Mouse (Mus musculus) midbrain, embryonic 16.5 days (tissue): ENCODE results near the gene Pnp2. TPM values are rescaled to one million over a fixed set of nuclear protein-coding genes. Genes with fewer than 3 reads are reported as not detected.
"Not testable (repeated sequence)": the region's sequence is repeated elsewhere in the genome, so short reads cannot be mapped to it uniquely, and the experiment has no call there.

Experiments used
- ATAC-seq: fragments of 200-750 bp; cut with Nextera tagmentation; 2 replicates; pipeline ENCODE4 v1.8.0; 2017; ENCODE audit warnings: moderate TSS enrichment
- H3K27ac ChIP-seq: fragments of 300-500 bp; sonication (generic); 2 replicates; pipeline ENCODE4 v1.5.1; 2014; ENCODE audit warnings: mild to moderate bottlenecking, low read length, mixed read lengths
- H3K27me3 ChIP-seq: fragments of 300-500 bp; sonication (generic); 2 replicates; pipeline ENCODE4 v1.6.1; 2014; ENCODE audit warnings: low read depth, low read length, mixed read lengths; ENCODE audit not compliant: control insufficient read depth, insufficient read depth
- H3K36me3 ChIP-seq: fragments of 300-500 bp; sonication (generic); 2 replicates; pipeline ENCODE4 v1.6.1; 2014; ENCODE audit warnings: mild to moderate bottlenecking, low read length, moderate library complexity, mixed read lengths; ENCODE audit not compliant: control insufficient read depth, insufficient read depth
- H3K4me1 ChIP-seq: fragments of 300-500 bp; sonication (generic); 2 replicates; pipeline ENCODE4 v1.6.1; 2014; ENCODE audit warnings: mild to moderate bottlenecking, low read length, mixed read lengths; ENCODE audit not compliant: control insufficient read depth, insufficient read depth
- H3K4me2 ChIP-seq: fragments of 300-500 bp; sonication (generic); 2 replicates; pipeline ENCODE4 v1.6.1; 2014; ENCODE audit warnings: mild to moderate bottlenecking, low read length, mixed read lengths
- H3K4me3 ChIP-seq: fragments of 300-500 bp; sonication (generic); 2 replicates; pipeline ENCODE4 v1.5.1; 2014; ENCODE audit warnings: low read depth, mild to moderate bottlenecking, low read length, moderate library complexity, mixed read lengths
- H3K9ac ChIP-seq: fragments of 300-500 bp; sonication (generic); 2 replicates; pipeline ENCODE4 v1.6.1; 2014; ENCODE audit warnings: low read depth, low read length, mixed read lengths
- H3K9me3 ChIP-seq: fragments of 300-500 bp; sonication (generic); replicated peaks from 2 replicates; pipeline ENCODE4 v1.6.1; 2014; ENCODE audit warnings: mild to moderate bottlenecking, low read length, mixed read lengths; ENCODE audit not compliant: control insufficient read depth, poor library complexity, severe bottlenecking
- WGBS: fragments of 180-500 bp; shearing (Covaris S2); extraction: QIAGEN DNeasy Blood & Tissue Kit; methylation state at CpG from one replicate; pipeline ENCODE4 v1.1.7; 2014; 5-methylcytosine and 5-hydroxymethylcytosine counted together
- polyA plus RNA-seq: library from polyadenylated mRNA; unstranded; fragments of >200 nt; fragmentation: Nextera tagmentation; extraction: Ambion mirVana; gene quantifications from 2 replicates; pipeline ENCODE4 v1.2.1, GENCODE M21; 2015

Gene Pnp2
- polyA plus RNA-seq, 1 experiment from 2014 or later: 1.1 TPM

DNA sequence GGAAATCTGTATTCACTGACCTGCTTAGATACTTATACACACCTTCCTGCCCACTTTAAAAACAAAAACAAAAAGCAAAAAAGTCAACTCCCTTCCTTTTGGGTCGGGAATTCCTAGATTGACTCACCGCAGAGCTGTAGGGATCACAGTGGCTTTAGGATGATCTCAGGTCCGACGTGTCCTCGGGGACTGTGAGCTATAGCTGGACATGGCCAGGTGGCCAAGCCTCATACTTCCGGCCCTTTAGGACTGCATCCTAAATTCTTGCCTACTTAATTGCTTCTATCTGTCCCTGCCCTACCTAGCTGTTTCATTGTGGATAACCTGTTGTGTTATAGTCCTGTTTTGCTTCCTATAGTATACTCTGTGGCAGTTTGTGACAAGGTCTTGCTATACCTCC is 10.7 kb upstream of the Pnp2 start:
- peak overlapping the region; percentile 43 for H3K4me3 ChIP-seq
- WGBS: 9% methylated on average over 6 of the region's 6 CpGs
- peak overlapping the region; percentile 69 for H3K9ac ChIP-seq
- peak overlapping the region; percentile 85 for H3K27ac ChIP-seq
- peak overlapping the region; percentile 75 for H3K4me2 ChIP-seq
- not testable (repeated sequence) for H3K9me3 ChIP-seq, H3K4me1 ChIP-seq, H3K27me3 ChIP-seq, H3K36me3 ChIP-seq
- peak; percentile 23; the same call in 1 of the 2 replicates for ATAC-seq

DNA sequence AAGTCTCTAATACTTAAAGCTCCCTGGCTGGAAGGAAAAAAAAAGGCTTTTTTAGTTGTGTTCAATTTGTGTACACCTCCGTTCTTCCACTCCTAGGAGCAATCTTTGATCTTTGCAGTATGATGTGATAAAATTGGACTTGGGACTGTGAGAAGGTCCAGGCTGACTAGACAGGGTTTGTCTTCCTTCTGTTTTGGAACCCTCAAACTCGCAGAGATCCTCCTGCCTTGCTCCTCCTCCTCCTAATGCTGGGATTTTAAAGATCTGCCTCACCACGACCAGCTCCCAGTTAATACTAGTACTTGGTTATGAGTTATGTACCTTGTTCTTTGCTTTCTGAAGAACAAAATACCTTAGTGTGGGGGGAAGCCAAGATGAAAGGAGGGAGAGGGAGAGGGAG is 10.3 kb upstream of the Pnp2 start:
- not testable (repeated sequence) for H3K9me3 ChIP-seq, H3K36me3 ChIP-seq, H3K27ac ChIP-seq, H3K4me1 ChIP-seq, ATAC-seq, H3K27me3 ChIP-seq
- H3K4me3 ChIP-seq: peak overlapping the region; percentile 43
- H3K4me2 ChIP-seq: peak overlapping the region; percentile 75
- 24% methylated on average over 3 of the region's 3 CpGs for whole genome bisulfite sequencing
- peak overlapping the region; percentile 69; the same call in 1 of the 2 replicates for H3K9ac ChIP-seq

DNA sequence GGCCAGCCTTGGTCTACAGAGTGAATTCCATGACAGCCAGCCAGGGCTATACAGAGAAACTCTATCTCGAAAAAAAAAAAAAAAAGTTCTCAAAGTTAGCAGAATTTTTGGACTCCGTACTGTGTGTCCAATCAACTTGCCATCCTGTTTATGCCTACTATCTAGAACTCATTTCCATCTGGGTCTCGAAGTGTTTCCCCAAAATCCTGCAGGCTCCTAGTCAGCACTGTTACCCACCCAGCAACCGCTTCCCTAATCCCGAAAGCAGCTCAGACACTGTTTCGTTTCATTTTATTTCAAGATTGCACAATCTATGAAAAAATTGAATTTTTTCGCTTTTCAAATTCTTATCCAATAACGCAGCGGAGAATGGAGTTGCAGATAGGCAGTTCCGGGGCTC is 305 bp upstream of the Pnp2 start:
- Histone ChIP-seq H3K4me3 (no peak overlapping the region), H3K27ac (no peak overlapping the region), H3K9ac (no peak overlapping the region), H3K27me3 (no peaks in the 10 kb centered on the region), H3K4me2 (no peak overlapping the region), H3K9me3 (no peaks in the 10 kb centered on the region), H3K4me1 (peaks cover 2% of the 10 kb centered on the region; the same call in 1 of the 2 replicates), H3K36me3 (peaks cover 5% of the 10 kb centered on the region; the same call in 1 of the 2 replicates)
- no peak for ATAC-seq
- WGBS: 91% methylated on average over 10 of the region's 10 CpGs

DNA sequence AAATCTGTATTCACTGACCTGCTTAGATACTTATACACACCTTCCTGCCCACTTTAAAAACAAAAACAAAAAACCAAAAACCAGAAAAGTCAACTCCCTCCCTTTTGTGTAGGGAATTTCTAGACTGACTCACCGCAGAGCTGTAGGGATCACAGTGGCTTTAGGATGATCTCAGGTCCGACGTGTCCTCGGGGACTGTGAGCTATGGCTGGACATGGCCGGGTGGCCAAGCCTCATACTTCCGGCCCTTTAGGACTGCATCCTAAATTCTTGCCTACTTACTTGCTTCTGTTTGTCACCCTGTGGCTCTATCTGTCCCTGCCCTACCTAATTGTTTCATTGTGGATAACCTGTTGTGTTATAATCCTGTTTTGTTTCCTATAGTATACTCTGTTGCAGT is 932 bp downstream of the Pnp2 start:
- 77% methylated on average over 6 of the region's 6 CpGs for WGBS
- not testable (repeated sequence) for H3K4me2 ChIP-seq

GRCm38 (mm10) chr14:50957146-50957545 is 1.4 kb downstream of the Pnp2 start:
- ATAC-seq, H3K4me3 ChIP-seq, H3K27me3 ChIP-seq, H3K27ac ChIP-seq, H3K9me3 ChIP-seq, H3K9ac ChIP-seq, H3K4me1 ChIP-seq, H3K36me3 ChIP-seq, H3K4me2 ChIP-seq: not testable (repeated sequence)
- 75% methylated on average over 3 of the region's 3 CpGs for WGBS

More for the DNA sequence above, 932 bp downstream of the Pnp2 start:
- H3K4me1 ChIP-seq, H3K9me3 ChIP-seq, H3K27me3 ChIP-seq, H3K27ac ChIP-seq, H3K4me3 ChIP-seq, H3K36me3 ChIP-seq, ATAC-seq, H3K9ac ChIP-seq: not testable (repeated sequence)

DNA sequence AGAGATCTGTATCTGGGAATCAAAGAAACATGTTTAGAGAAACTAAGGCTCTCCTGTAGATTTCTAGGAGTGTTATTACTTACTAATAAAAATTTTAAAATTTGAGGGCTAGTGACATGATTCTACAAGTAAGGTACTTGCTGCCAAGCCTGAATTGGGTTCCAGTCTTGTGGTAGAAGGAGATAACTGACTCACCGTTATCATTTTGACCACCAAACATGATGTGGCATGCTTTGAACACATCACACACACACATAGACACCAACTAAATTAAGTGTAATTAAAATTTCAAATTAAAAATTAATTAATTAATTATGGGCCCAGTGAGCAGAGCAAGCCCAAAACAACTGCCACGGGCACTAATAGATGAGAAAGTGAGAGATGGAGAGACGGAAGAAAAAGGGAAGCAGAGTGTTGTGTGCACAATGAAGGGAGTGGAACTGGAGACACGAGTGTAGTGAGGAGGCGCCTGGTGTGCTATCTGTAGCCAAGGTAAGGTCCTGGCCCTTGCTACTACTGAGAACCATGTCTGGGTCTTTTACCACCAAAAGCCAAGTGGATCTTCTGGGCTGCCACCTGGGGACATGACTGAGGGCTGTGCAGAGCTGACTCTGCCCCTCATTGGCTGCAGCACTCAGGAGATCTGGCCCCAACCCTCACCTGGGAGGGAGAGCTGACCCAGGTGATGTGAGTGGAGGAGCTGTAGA is 2.6 kb downstream of the Pnp2 start:
- H3K4me2 ChIP-seq, H3K9me3 ChIP-seq, H3K27me3 ChIP-seq, H3K4me3 ChIP-seq, H3K9ac ChIP-seq, H3K27ac ChIP-seq, H3K4me1 ChIP-seq, H3K36me3 ChIP-seq, ATAC-seq: not testable (repeated sequence)
- WGBS: 88% methylated on average over 5 of the region's 5 CpGs

- WGBS: 65% methylated on average over 5 of the region's 5 CpGs
- Histone ChIP-seq H3K9me3 (no peaks in the 10 kb centered on the region), H3K36me3 (no peaks in the 10 kb centered on the region), H3K27ac (no peak overlapping the region), H3K9ac (no peak overlapping the region), H3K4me1 (peaks cover 7% of the 10 kb centered on the region; the same call in 1 of the 2 replicates), H3K4me2 (no peak overlapping the region), H3K4me3 (no peak overlapping the region), H3K27me3 (no peaks in the 10 kb centered on the region)
- ATAC-seq: no peak
These were observed 12.6 kb downstream of the Pnp2 start for GRCm38 (mm10) chr14:50968216-50968980.

DNA sequence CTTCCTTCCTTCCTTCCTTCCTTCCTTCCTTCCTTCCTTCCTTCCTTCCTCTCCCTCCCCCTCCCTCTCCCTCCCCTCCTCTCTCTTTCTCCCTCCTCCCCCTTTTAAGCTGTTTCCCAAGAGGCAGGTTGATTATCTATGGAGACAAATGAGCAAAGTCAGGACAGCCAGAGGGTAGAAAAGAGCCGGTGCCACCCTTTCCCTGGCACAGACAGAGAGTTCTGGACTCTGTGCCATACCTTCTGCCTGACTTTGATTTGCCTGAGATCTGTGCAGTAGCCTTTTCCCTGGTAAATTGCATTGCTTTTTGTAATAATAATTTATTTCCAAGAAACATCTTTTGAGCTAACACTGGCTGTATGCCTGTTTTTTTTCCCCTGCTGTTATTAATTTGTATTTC is 13.2 kb downstream of the Pnp2 start:
- WGBS: 7% methylated on average over 1 of the region's 1 CpGs
- no peak overlapping the region for H3K27ac ChIP-seq

More for the DNA sequence above, 13.2 kb downstream of the Pnp2 start:
- no peak overlapping the region for H3K4me3 ChIP-seq
- no peaks in the 10 kb centered on the region for H3K9me3 ChIP-seq
- ATAC-seq: 0 out of 2 replicates have a peak, but pooled peaks have one; percentile 48
- H3K4me2 ChIP-seq: no peak overlapping the region
- no peaks in the 10 kb centered on the region for H3K36me3 ChIP-seq
- peaks cover 7% of the 10 kb centered on the region; the same call in 1 of the 2 replicates for H3K4me1 ChIP-seq
- H3K27me3 ChIP-seq: no peaks in the 10 kb centered on the region
- no peak overlapping the region for H3K9ac ChIP-seq
